Mouse (Mus musculus) kidney, adult 2 months (tissue): ENCODE results near the gene Col3a1.

ENCODE experiments used
- CTCF ChIP-seq: fragments of 200-500 bp; conservative IDR thresholded peaks from 2 replicates; pipeline ENCODE4 v1.5.1; 2011; ENCODE audit warnings: low read depth, mild to moderate bottlenecking, control low read depth, low read length, moderate library complexity, mixed read lengths; ENCODE audit not compliant: insufficient read depth, insufficient read length
- POLR2A ChIP-seq: fragments of 200-500 bp; IDR thresholded peaks from one replicate; pipeline ENCODE4 v1.6.1; 2011; ENCODE audit warnings: low read depth, low read length, control low read depth

- TF ChIP-seq CTCF = no peak
- no peak for TF ChIP-seq POLR2A
Observed at GRCm38 (mm10) chr1:45309015-45309414, 2.3 kb upstream of the Col3a1 start.
